Mouse (Mus musculus) lung, adult 2 months (tissue): Measurements from ENCODE around the gene 2810459M11Rik.

ENCODE experiments used
- CTCF ChIP-seq: fragments of 200-500 bp; IDR thresholded peaks from 2 replicates; pipeline ENCODE4 v1.5.1; 2011; ENCODE audit warnings: mild to moderate bottlenecking, low read length, control low read depth; ENCODE audit not compliant: insufficient read depth
- POLR2A ChIP-seq: fragments of 200-500 bp; IDR thresholded peaks from 2 replicates; pipeline ENCODE4 v1.6.1; 2011; ENCODE audit warnings: low read depth, mild to moderate bottlenecking, control low read depth, low read length, borderline replicate concordance; ENCODE audit errors: extremely low read depth

DNA sequence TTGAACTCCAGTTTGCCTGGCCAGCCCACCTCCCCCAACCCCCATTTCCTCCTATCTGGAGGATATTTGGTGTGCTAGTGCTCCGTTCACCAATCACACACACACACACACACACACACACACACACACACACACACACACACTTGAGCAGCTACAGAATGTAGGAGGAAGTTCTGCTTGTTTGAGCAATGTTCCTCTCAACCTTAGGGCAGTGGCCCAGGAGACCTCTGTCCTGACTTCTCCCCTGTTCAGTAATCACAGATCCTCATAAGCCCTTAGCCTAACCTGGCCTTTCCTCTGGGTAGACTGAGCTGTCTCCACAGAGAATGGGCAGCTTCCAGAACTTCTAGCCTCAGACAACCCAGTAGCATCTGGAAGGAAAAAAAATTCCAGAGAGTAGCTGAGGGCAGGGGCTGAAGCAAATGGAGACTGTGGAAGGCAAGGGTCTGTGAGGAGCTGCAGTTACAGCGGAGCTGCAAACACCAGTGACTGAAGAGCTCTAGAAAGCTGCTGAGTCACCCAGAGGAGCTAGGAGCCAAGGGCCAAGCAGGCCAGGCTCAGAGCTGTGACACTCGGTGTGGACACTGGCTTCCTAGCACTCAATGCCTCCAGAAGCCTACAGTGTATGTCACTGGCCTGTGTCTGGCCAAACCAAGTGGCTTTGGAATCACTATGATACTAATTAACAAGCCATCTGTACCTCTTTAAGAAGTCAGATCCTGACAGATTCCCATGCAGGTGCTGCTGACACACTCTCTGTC, 7.3 kb upstream of the 2810459M11Rik start:
- TF ChIP-seq POLR2A = no peak
- no peak for TF ChIP-seq CTCF
